Mouse (Mus musculus) spleen, adult 2 months (tissue): Measurements from ENCODE around the gene Gm20388.

Experiments
- CTCF ChIP-seq: fragments of 200-500 bp; IDR thresholded peaks from 2 replicates; pipeline ENCODE4 v1.5.1; 2011; ENCODE audit warnings: mild to moderate bottlenecking, inconsistent platforms; ENCODE audit not compliant: insufficient read depth, insufficient read length, insufficient replicate concordance; ENCODE audit errors: extremely low read depth
- POLR2A ChIP-seq: fragments of 200-500 bp; IDR thresholded peaks from 2 replicates; pipeline ENCODE4 v1.6.1; 2011; ENCODE audit warnings: low read depth, low read length, inconsistent platforms

- TF ChIP-seq CTCF (no peak), POLR2A (no peak)
Measured at GRCm38 (mm10) chr8:121852464-121852863, 1941.8 kb downstream of the Gm20388 start.
